Mouse (Mus musculus): ENCODE data around the gene Abr. TPM values are rescaled to one million over a fixed set of nuclear protein-coding genes. Genes with fewer than 3 reads are reported as not detected.
A peak's percentile ranks its signal among the peaks of the same experiment; 100 is the strongest.

Gene Abr
- polyA plus RNA-seq, 1 experiment = 215 TPM

- TF ChIP-seq POLR2A (IDR thresholded peaks at IDR 0.05; ENCODE audit: borderline replicate concordance, extremely low read depth, insufficient read depth, insufficient read length, poor library complexity, severe bottlenecking) (no peak), CTCF (IDR thresholded peaks at IDR 0.05; ENCODE audit: borderline replicate concordance, extremely low read depth, insufficient read depth, insufficient read length) (no peak)
- DNase-seq (ENCODE audit: low read depth) = peak; percentile 84
Measured at GRCm38 (mm10) chr11:76530966-76531678, 91.0 kb downstream of the Abr start.

GRCm38 (mm10) chr11:76530168-76530935 lies 91.8 kb downstream of the Abr start:
- TF ChIP-seq CTCF (IDR thresholded peaks at IDR 0.05; ENCODE audit: borderline replicate concordance, extremely low read depth, insufficient read depth, insufficient read length) = no peak
- TF ChIP-seq POLR2A (IDR thresholded peaks at IDR 0.05; ENCODE audit: borderline replicate concordance, extremely low read depth, insufficient read depth, insufficient read length, poor library complexity, severe bottlenecking) = no peak

GRCm38 (mm10) chr11:76529352-76530141 lies 92.6 kb downstream of the Abr start:
- TF ChIP-seq CTCF (IDR thresholded peaks at IDR 0.05; ENCODE audit: borderline replicate concordance, extremely low read depth, insufficient read depth, insufficient read length) = no peak
- no peak for TF ChIP-seq POLR2A (IDR thresholded peaks at IDR 0.05; ENCODE audit: borderline replicate concordance, extremely low read depth, insufficient read depth, insufficient read length, poor library complexity, severe bottlenecking)
- peak; percentile 39 for DNase-seq (ENCODE audit: low read depth)

More at GRCm38 (mm10) chr11:76530168-76530935, 91.8 kb downstream of the Abr start:
- DNase-seq (ENCODE audit: low read depth) = peak; percentile 40

- no peak for TF ChIP-seq CTCF (IDR thresholded peaks at IDR 0.05; ENCODE audit: borderline replicate concordance, extremely low read depth, insufficient read depth, insufficient read length)
Measured at GRCm38 (mm10) chr11:76525646-76526351, 96.3 kb downstream of the Abr start.

GRCm38 (mm10) chr11:76524947-76525346 lies 97.2 kb downstream of the Abr start:
- DNase-seq (ENCODE audit: low read depth) = peak; percentile 92
- TF ChIP-seq POLR2A (IDR thresholded peaks at IDR 0.05; ENCODE audit: borderline replicate concordance, extremely low read depth, insufficient read depth, insufficient read length, poor library complexity, severe bottlenecking) (no peak), CTCF (IDR thresholded peaks at IDR 0.05; ENCODE audit: borderline replicate concordance, extremely low read depth, insufficient read depth, insufficient read length) (peak; percentile 84)

More at GRCm38 (mm10) chr11:76525646-76526351, 96.3 kb downstream of the Abr start:
- DNase-seq (ENCODE audit: low read depth) = no peak

GRCm38 (mm10) chr11:76523356-76523755 lies 98.8 kb downstream of the Abr start:
- peak; percentile 68 for DNase-seq (ENCODE audit: low read depth)

GRCm38 (mm10) chr11:76520889-76521288 lies 101.2 kb downstream of the Abr start:
- no peak for DNase-seq (ENCODE audit: low read depth)
- TF ChIP-seq CTCF (IDR thresholded peaks at IDR 0.05; ENCODE audit: borderline replicate concordance, extremely low read depth, insufficient read depth, insufficient read length) = no peak
- no peak for TF ChIP-seq POLR2A (IDR thresholded peaks at IDR 0.05; ENCODE audit: borderline replicate concordance, extremely low read depth, insufficient read depth, insufficient read length, poor library complexity, severe bottlenecking)

More at GRCm38 (mm10) chr11:76523356-76523755, 98.8 kb downstream of the Abr start:
- TF ChIP-seq CTCF (IDR thresholded peaks at IDR 0.05; ENCODE audit: borderline replicate concordance, extremely low read depth, insufficient read depth, insufficient read length) = no peak
- no peak for TF ChIP-seq POLR2A (IDR thresholded peaks at IDR 0.05; ENCODE audit: borderline replicate concordance, extremely low read depth, insufficient read depth, insufficient read length, poor library complexity, severe bottlenecking)

GRCm38 (mm10) chr11:76518613-76519012 lies 103.5 kb downstream of the Abr start:
- no peak for TF ChIP-seq CTCF (IDR thresholded peaks at IDR 0.05; ENCODE audit: borderline replicate concordance, extremely low read depth, insufficient read depth, insufficient read length)
- TF ChIP-seq POLR2A (IDR thresholded peaks at IDR 0.05; ENCODE audit: borderline replicate concordance, extremely low read depth, insufficient read depth, insufficient read length, poor library complexity, severe bottlenecking) = no peak

GRCm38 (mm10) chr11:76518125-76518524 lies 104.0 kb downstream of the Abr start:
- DNase-seq (ENCODE audit: low read depth) = no peak
- TF ChIP-seq CTCF (IDR thresholded peaks at IDR 0.05; ENCODE audit: borderline replicate concordance, extremely low read depth, insufficient read depth, insufficient read length) = no peak
- TF ChIP-seq POLR2A (IDR thresholded peaks at IDR 0.05; ENCODE audit: borderline replicate concordance, extremely low read depth, insufficient read depth, insufficient read length, poor library complexity, severe bottlenecking) = no peak

More at GRCm38 (mm10) chr11:76518613-76519012, 103.5 kb downstream of the Abr start:
- DNase-seq (ENCODE audit: low read depth) = no peak

- TF ChIP-seq POLR2A (IDR thresholded peaks at IDR 0.05; ENCODE audit: borderline replicate concordance, extremely low read depth, insufficient read depth, insufficient read length, poor library complexity, severe bottlenecking) (no peak), CTCF (IDR thresholded peaks at IDR 0.05; ENCODE audit: borderline replicate concordance, extremely low read depth, insufficient read depth, insufficient read length) (no peak)
- no peak for DNase-seq (ENCODE audit: low read depth)
Measured at GRCm38 (mm10) chr11:76516951-76517350, 105.2 kb downstream of the Abr start.

All from brain, embryonic 14.5 days (tissue).